Mouse (Mus musculus): Measurements from ENCODE around the gene Gm20820.

The Gm20820 gene

DNA sequence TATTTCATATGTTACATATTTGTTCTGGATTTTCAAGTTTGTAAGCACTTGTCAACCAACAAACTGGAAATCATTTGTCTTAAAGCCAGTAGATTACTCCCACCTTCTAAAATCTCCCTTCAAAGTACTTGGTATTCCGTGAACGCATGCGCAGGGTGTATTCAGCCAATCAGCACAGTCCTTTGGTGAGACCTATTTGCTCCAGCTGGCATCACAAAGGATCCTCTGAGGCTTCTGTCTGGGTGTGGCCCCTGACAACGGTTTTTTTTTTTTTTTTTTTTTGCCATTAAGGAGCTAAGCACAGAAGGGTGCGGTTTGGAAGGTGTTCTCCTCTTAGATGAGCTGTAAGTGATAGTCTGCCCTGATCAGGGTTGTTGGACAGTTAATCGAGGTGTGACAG lies at the start of gene Gm20820:
Gm20820 (plus strand) TSS at position 301 of the 400 bp plus-strand sequence.
- no CpG with 5 or more reads among the region's 6 CpGs for WGBS

Measured in cerebral cortex, adult 2 months (tissue).